Mouse (Mus musculus) small intestine, adult 10 weeks (tissue): ENCODE data around the gene Efcab1. TPM values are rescaled to one million over a fixed set of nuclear protein-coding genes. Genes with fewer than 3 reads are reported as not detected.

Experiments
- polyA plus RNA-seq: library from polyadenylated mRNA; stranded (reverse); fragments of 350-450 nt; fragmentation: Illumina TruSeq; extraction: RNeasy Lipid Tissue Mini Kit (QIAGEN cat#74804); gene quantifications from one replicate; pipeline ENCODE4 v1.2.3, GENCODE M21; 2014; ENCODE audit warnings: low replicate concordance

Gene Efcab1
- 3.0 TPM for polyA plus RNA-seq

DNA sequence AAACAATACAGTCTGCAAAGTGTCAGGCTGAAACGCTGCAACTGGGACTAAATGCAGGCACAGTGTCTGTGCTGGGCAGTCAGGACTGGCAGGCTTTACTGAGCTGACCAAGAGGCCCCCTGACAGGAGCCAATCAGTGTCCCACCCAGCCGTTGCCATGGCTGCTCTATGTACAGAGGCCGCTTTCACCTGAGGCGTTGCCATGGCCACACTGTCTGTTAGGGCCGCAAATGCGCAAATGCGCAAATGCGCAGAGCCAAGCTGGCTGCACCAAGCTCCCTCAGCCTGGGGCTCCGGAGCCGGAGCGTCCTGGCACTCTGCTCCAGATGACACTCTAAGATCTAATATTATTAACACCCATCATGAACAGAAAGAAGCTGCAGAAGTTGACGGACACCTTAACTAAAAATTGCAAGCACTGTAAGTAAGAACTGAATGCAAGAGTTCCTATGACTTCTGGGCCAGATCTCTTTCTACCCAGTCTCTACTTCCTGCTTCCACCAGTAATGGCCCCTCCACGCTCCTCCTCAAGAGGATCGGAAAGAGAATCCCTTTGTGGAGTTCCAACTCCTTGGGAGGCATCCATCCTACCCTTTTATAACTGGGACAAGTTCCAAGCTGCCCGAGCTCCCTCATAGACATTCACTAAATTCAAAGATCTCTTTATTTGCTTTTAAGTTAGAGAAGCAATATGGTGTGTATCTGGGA, at the start of gene Efcab1:
Gene Efcab1, plus strand, starts transcription at position 214 of the 708 bp plus-strand sequence.

